In genomic region chr14:99135761-99136160, GRCm38 (mm10) we compare ENCODE assay signal across 16 mouse cellular contexts.
"Had no signal": no experiment of that assay in that cellular context is flagged by ENCODE, and none has a peak within 500 bp of the region (broad histone marks: within the 10 kb centered on the region; RNA-seq: fewer than 3 reads in every experiment).

No protein-coding gene starts in this region.

- H3K27me3 ChIP-seq: midbrain, embryonic 12.5 days; neural tube, embryonic 13.5 days; neural tube, embryonic 15.5 days had no signal

- H3K9ac ChIP-seq: lung, embryonic 14.5 days; midbrain, embryonic 12.5 days; neural tube, embryonic 13.5 days; neural tube, embryonic 15.5 days had no signal

- H3K9me3 ChIP-seq: midbrain, embryonic 10.5 days; midbrain, embryonic 12.5 days; neural tube, embryonic 13.5 days; neural tube, embryonic 15.5 days had no signal

- ATAC-seq: midbrain, embryonic 16.5 days had no signal

- H3K4me2 ChIP-seq: lung, embryonic 14.5 days; midbrain, embryonic 12.5 days; neural tube, embryonic 13.5 days; neural tube, embryonic 15.5 days had no signal

- H3K4me3 ChIP-seq: midbrain, embryonic 10.5 days; midbrain, embryonic 12.5 days; myocyte; neural tube, embryonic 13.5 days; neural tube, embryonic 15.5 days had no signal

- DNase-seq: lung, embryonic 14.5 days; lung, postnatal 10 days; lung, postnatal 4 days; right cerebral cortex, adult 18-20 months; right cerebral cortex, postnatal 25 days; right cerebral cortex, postnatal 4 days; spleen, adult 18-20 months; thymus, adult 18-20 months; thymus, postnatal 14 days; thymus, postnatal 36 days had no signal

- H3K27ac ChIP-seq: midbrain, embryonic 10.5 days; midbrain, embryonic 12.5 days; neural tube, embryonic 13.5 days; neural tube, embryonic 15.5 days had no signal

- H3K4me1 ChIP-seq: midbrain, embryonic 10.5 days; midbrain, embryonic 12.5 days; neural tube, embryonic 13.5 days; neural tube, embryonic 15.5 days had no signal
